Mouse (Mus musculus) liver, embryonic 14.5 days (tissue): ENCODE data around the gene Gdf15. TPM values are rescaled to one million over a fixed set of nuclear protein-coding genes. Genes with fewer than 3 reads are reported as not detected.
A peak's percentile ranks its signal among the peaks of the same experiment; 100 is the strongest.

Source experiments
- ATAC-seq: fragments of 200-750 bp; cut with Nextera tagmentation; 2 replicates; pipeline ENCODE4 v1.8.0; 2017; ENCODE audit warnings: moderate number of reproducible peaks, mild to moderate bottlenecking, moderate library complexity; ENCODE audit not compliant: insufficient read depth
- DNase-seq, 3 experiments: peaks; one replicate each; pipeline ENCODE4 v3.0.0-alpha.2; 2012 to 2013; ENCODE audit warnings: low read depth in 3 of 3, low spot score in 3 of 3
- H3K27ac ChIP-seq: fragments of 300-500 bp; sonication (generic); 2 replicates; pipeline ENCODE4 v1.5.1; 2014; ENCODE audit warnings: moderate library complexity, mild to moderate bottlenecking, control low read depth, inconsistent platforms
- H3K27me3 ChIP-seq: fragments of 300-500 bp; sonication (generic); 2 replicates; pipeline ENCODE4 v1.6.1; 2014; ENCODE audit warnings: mild to moderate bottlenecking, low read length, moderate library complexity; ENCODE audit not compliant: control insufficient read depth, insufficient read depth
- H3K36me3 ChIP-seq: fragments of 300-500 bp; sonication (generic); replicated peaks from 2 replicates; pipeline ENCODE4 v1.6.1; 2014; ENCODE audit warnings: low read depth; ENCODE audit not compliant: control insufficient read depth, insufficient read depth
- H3K4me1 ChIP-seq, 2 experiments: fragments of 200-500 bp in 1 of 2; fragments of 300-500 bp in 1 of 2; sonication (generic) in 1 of 2; replicated peaks; 2 replicates each; pipeline ENCODE4 v1.6.1; 2012 to 2014; ENCODE audit warnings: antibody characterized with exemption in 1 of 2, inconsistent platforms in 1 of 2, low read length in 1 of 2; ENCODE audit not compliant: control insufficient read depth in 2 of 2, insufficient read depth in 2 of 2
- H3K4me2 ChIP-seq: fragments of 300-500 bp; sonication (generic); 2 replicates; pipeline ENCODE4 v1.6.1; 2014; ENCODE audit warnings: low read depth, mild to moderate bottlenecking, control low read depth, moderate library complexity
- H3K4me3 ChIP-seq, 2 experiments: fragments of 200-500 bp in 1 of 2; fragments of 300-500 bp in 1 of 2; sonication (generic) in 1 of 2; 2 replicates each; pipeline ENCODE4 v1.5.1; 2012 to 2014; ENCODE audit warnings: low read depth in 2 of 2, low read length in 2 of 2, mild to moderate bottlenecking in 2 of 2, control low read depth in 1 of 2, inconsistent platforms in 1 of 2, moderate library complexity in 1 of 2; ENCODE audit not compliant: insufficient read depth in 1 of 2
- H3K9ac ChIP-seq: fragments of 300-500 bp; sonication (generic); replicated peaks from 2 replicates; pipeline ENCODE4 v1.6.1; 2014; ENCODE audit warnings: mild to moderate bottlenecking, control low read depth, moderate library complexity
- H3K9me3 ChIP-seq: fragments of 300-500 bp; sonication (generic); 2 replicates; pipeline ENCODE4 v1.6.1; 2016; ENCODE audit warnings: low read length, mixed read lengths; ENCODE audit not compliant: control insufficient read depth
- CTCF ChIP-seq: IDR thresholded peaks from 2 replicates; pipeline ENCODE4 v1.5.1; 2016; ENCODE audit warnings: antibody characterized with exemption, low read depth, control low read depth
- EP300 ChIP-seq: IDR thresholded peaks from 2 replicates; pipeline ENCODE4 v1.6.1; 2016; ENCODE audit warnings: antibody characterized with exemption, low read depth
- WGBS: fragments of 180-500 bp; shearing (Covaris S2); extraction: QIAGEN DNeasy Blood & Tissue Kit; methylation state at CpG from one replicate; pipeline ENCODE4 v1.1.7; 2014; ENCODE audit not compliant: insufficient replicate concordance; 5-methylcytosine and 5-hydroxymethylcytosine counted together
- polyA plus RNA-seq, 2 experiments: library from polyadenylated mRNA; depleted of rRNA in 1 of 2; stranded (reverse) in 1 of 2; unstranded in 1 of 2; fragments of >200 nt; fragmentation: Nextera tagmentation in 1 of 2; extraction: Ambion mirVana in 1 of 2; gene quantifications; 2 replicates each; pipeline versions ENCODE4 v1.2.1 to v1.2.3; 2012 to 2014

Gdf15 gene
- polyA plus RNA-seq, 2 experiments: 1.2 to 6.3 TPM

GRCm38 (mm10) chr8:70625104-70625503, 7.2 kb downstream of the Gdf15 start:
- no peaks in the 10 kb centered on the region for H3K27me3 ChIP-seq
- H3K27ac ChIP-seq: no peak overlapping the region
- peaks cover 41 to 42% of the 10 kb centered on the region in 2 experiments for H3K4me1 ChIP-seq
- no peak overlapping the region for H3K9ac ChIP-seq
- no peak for TF ChIP-seq EP300
- peak; percentile 83 for TF ChIP-seq CTCF
- H3K9me3 ChIP-seq: no peaks in the 10 kb centered on the region
- H3K36me3 ChIP-seq: no peaks in the 10 kb centered on the region
- ATAC-seq (no peak), DNase-seq (no peak)
- 27% methylated on average over 5 of the region's 5 CpGs for WGBS
- H3K4me3 ChIP-seq: no peak overlapping the region
- no peak overlapping the region for H3K4me2 ChIP-seq

- 9% methylated on average over 3 of the region's 3 CpGs for WGBS
- H3K4me1 ChIP-seq: peaks cover 59 to 65% of the 10 kb centered on the region in 2 experiments
- TF ChIP-seq CTCF (0 out of 2 replicates have a peak, but pooled peaks have one; percentile 7), EP300 (peak; percentile 93)
- peak overlapping the region; percentile 38 for H3K9ac ChIP-seq
- H3K27me3 ChIP-seq: no peaks in the 10 kb centered on the region
- no peaks in the 10 kb centered on the region for H3K36me3 ChIP-seq
- H3K27ac ChIP-seq: peak overlapping the region; percentile 86
- ATAC-seq (peak; percentile 75), DNase-seq (peak; percentile 74 to 79 (median 78))
- H3K9me3 ChIP-seq: no peaks in the 10 kb centered on the region
- H3K4me3 ChIP-seq: no peak overlapping the region; a peak in 1 of 4 replicates
- H3K4me2 ChIP-seq: peak overlapping the region; percentile 63
These were observed 10.0 kb downstream of the Gdf15 start for GRCm38 (mm10) chr8:70622220-70622619.

DNA sequence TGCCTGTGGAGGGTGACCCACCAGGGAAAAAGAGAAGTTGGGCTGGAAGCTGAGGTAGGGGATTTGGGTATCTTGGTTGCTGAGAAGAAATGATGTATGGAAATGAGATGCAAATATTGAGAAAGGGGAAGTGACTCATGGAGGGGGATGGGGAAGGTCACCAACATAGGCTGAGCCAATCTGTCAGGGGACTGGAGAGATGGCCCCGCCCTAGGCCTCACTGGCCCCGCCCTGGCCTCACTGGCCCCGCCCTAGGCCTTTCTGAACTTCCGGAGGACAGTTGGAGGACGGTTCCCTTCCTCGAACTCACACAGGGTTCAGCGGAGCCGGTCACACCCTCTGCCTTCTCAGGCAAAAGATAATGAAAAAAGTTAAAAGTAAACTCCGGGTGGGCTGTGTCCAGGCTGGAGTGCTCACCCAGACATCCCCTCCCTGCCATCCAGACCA, 13.3 kb downstream of the Gdf15 start:
- DNase-seq: peak; percentile 76 to 89 (median 79)
- Histone ChIP-seq H3K27me3 (no peaks in the 10 kb centered on the region), H3K4me1 (peaks cover 57 to 66% of the 10 kb centered on the region in 2 experiments), H3K9me3 (no peaks in the 10 kb centered on the region), H3K36me3 (no peaks in the 10 kb centered on the region), H3K27ac (peak overlapping the region; percentile 61), H3K4me3 (0 out of 4 replicates have a peak overlapping the region, but pooled peaks of 1 of the 2 experiments have one; percentile 5), H3K4me2 (peak overlapping the region; percentile 54), H3K9ac (no peak overlapping the region)
- peak; percentile 83 for ATAC-seq
- TF ChIP-seq EP300 (no peak; the same call in 1 of the 2 replicates), CTCF (no peak)
- whole genome bisulfite sequencing: 1% methylated on average over 9 of the region's 9 CpGs

DNA sequence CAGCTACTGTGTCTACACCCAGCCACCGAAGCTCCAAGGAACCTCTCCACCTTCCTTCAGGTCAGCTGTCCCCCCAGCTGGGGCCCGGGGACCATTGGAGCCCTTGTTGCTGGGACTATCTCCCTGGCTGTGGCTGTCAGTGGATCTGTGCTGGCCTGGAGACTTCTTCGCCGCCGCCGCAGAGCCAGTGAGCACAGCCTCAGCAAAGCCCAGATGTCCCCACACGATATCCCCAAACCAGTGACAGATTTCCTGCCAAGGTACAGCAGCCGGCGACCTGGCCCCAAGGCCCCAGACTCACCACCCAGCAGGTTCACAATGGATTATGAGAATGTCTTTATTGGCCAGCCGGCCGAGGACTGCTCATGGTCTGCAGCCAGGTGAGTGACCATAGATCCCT, 14.3 kb downstream of the Gdf15 start:
- DNase-seq (no peak), ATAC-seq (no peak)
- H3K9me3 ChIP-seq: no peaks in the 10 kb centered on the region
- H3K4me3 ChIP-seq: peak overlapping the region in 1 of 2 experiments; percentile 21; a peak in 1 of 4 replicates
- peak overlapping the region; percentile 54 for H3K4me2 ChIP-seq
- no peaks in the 10 kb centered on the region for H3K36me3 ChIP-seq
- peak overlapping the region; percentile 61 for H3K27ac ChIP-seq
- 8% methylated on average over 11 of the region's 11 CpGs for WGBS
- H3K9ac ChIP-seq: peak overlapping the region; percentile 46
- H3K4me1 ChIP-seq: peaks cover 48 to 57% of the 10 kb centered on the region in 2 experiments
- H3K27me3 ChIP-seq: no peaks in the 10 kb centered on the region
- TF ChIP-seq EP300 (peak; percentile 36; the same call in 1 of the 2 replicates), CTCF (no peak)

DNA sequence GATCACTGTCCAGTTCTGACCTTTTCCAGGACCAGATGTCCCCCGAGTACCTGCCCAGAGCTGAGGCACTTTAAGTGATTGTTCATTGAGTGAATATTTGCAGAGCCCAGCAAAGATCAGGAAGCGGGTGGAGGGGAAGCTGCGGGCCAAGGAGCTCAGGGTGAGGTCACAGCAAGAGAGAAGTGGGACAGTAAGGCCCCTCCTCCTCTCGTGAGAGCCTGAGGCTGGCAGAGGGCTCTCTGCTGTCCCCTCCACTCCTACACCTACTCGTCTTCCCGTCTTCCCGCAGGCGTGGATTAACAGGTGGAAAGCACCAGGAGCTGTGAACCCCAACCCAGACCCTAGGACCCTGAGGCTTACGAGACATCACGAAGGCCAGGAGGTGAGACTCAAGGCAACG, 15.6 kb downstream of the Gdf15 start:
- Histone ChIP-seq H3K4me2 (no peak overlapping the region), H3K9ac (no peak overlapping the region), H3K4me3 (peak overlapping the region in 1 of 2 experiments; percentile 14; a peak in 1 of 4 replicates), H3K4me1 (peaks cover 38 to 49% of the 10 kb centered on the region in 2 experiments), H3K27me3 (no peaks in the 10 kb centered on the region), H3K27ac (no peak overlapping the region), H3K36me3 (no peaks in the 10 kb centered on the region), H3K9me3 (no peaks in the 10 kb centered on the region)
- TF ChIP-seq CTCF (no peak), EP300 (no peak)
- DNase-seq (no peak), ATAC-seq (no peak)
- WGBS: 29% methylated on average over 11 of the region's 11 CpGs
